Mouse (Mus musculus) limb, embryonic 12.5 days (tissue): ENCODE measurements around the gene Usp47. TPM values are rescaled to one million over a fixed set of nuclear protein-coding genes. Genes with fewer than 3 reads are reported as not detected.

Experiments used
- ATAC-seq: fragments of 200-750 bp; cut with Nextera tagmentation; 2 replicates; pipeline ENCODE4 v1.8.0; 2017; ENCODE audit warnings: low read depth, moderate TSS enrichment; ENCODE audit not compliant: insufficient number of reproducible peaks, insufficient read depth, low FRiP score, low TSS enrichment
- H3K27ac ChIP-seq: fragments of 300-500 bp; sonication (generic); 2 replicates; pipeline ENCODE4 v1.5.1; 2016; ENCODE audit warnings: mild to moderate bottlenecking, moderate library complexity
- H3K27me3 ChIP-seq: fragments of 300-500 bp; sonication (generic); 2 replicates; pipeline ENCODE4 v1.6.1; 2016; ENCODE audit warnings: mild to moderate bottlenecking, moderate library complexity
- H3K36me3 ChIP-seq: fragments of 300-500 bp; sonication (generic); 2 replicates; pipeline ENCODE4 v1.6.1; 2016; ENCODE audit warnings: mild to moderate bottlenecking, moderate library complexity
- H3K4me1 ChIP-seq: fragments of 300-500 bp; sonication (generic); replicated peaks from 2 replicates; pipeline ENCODE4 v1.6.1; 2016
- H3K4me2 ChIP-seq: fragments of 300-500 bp; sonication (generic); 2 replicates; pipeline ENCODE4 v1.6.1; 2016; ENCODE audit warnings: mild to moderate bottlenecking, moderate library complexity
- H3K4me3 ChIP-seq: fragments of 300-500 bp; sonication (generic); replicated peaks from 2 replicates; pipeline ENCODE4 v1.5.1; 2016; ENCODE audit warnings: mild to moderate bottlenecking
- H3K9ac ChIP-seq: fragments of 300-500 bp; sonication (generic); replicated peaks from 2 replicates; pipeline ENCODE4 v1.6.1; 2016; ENCODE audit warnings: mild to moderate bottlenecking, moderate library complexity
- H3K9me3 ChIP-seq: fragments of 300-500 bp; sonication (generic); 2 replicates; pipeline ENCODE4 v1.6.1; 2016; ENCODE audit warnings: mild to moderate bottlenecking, moderate library complexity
- WGBS: fragments of 180-500 bp; shearing (Covaris S2); methylation state at CpG from one replicate; pipeline ENCODE4 v1.1.7; 2016; 5-methylcytosine and 5-hydroxymethylcytosine counted together
- polyA plus RNA-seq: library from polyadenylated mRNA; unstranded; fragments of >200 nt; fragmentation: Nextera tagmentation; extraction: Ambion mirVana; gene quantifications from 2 replicates; pipeline ENCODE4 v1.2.1, GENCODE M21; 2016

The Usp47 gene
- polyA plus RNA-seq, 1 experiment from 2014 or later, result 102 TPM

DNA sequence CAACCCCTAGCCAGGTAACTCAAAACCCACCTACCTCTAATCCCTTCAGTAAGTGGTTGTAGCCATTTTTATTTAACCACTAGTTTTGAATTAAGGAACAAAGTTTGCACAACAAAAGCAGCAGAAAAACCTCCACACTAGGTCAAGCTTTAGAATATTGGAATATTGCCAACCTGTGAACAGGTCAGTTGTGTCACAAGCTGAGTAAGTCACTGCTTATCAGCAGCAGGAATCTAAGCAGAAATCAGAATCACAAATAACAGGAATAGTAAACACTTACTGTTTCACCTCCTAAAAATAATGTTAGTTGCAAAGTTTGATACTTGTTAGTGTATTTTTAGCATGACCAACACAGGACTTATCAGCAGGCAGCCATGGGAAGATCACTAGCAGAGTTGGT lies 17.0 kb downstream of the Usp47 start:
- Histone ChIP-seq H3K27me3 (no peaks in the 10 kb centered on the region), H3K36me3 (no peaks in the 10 kb centered on the region), H3K27ac (no peak overlapping the region), H3K9me3 (no peaks in the 10 kb centered on the region), H3K9ac (no peak overlapping the region), H3K4me1 (no peaks in the 10 kb centered on the region; the same call in 1 of the 2 replicates), H3K4me3 (no peak overlapping the region), H3K4me2 (no peak overlapping the region)
- ATAC-seq, result no peak

DNA sequence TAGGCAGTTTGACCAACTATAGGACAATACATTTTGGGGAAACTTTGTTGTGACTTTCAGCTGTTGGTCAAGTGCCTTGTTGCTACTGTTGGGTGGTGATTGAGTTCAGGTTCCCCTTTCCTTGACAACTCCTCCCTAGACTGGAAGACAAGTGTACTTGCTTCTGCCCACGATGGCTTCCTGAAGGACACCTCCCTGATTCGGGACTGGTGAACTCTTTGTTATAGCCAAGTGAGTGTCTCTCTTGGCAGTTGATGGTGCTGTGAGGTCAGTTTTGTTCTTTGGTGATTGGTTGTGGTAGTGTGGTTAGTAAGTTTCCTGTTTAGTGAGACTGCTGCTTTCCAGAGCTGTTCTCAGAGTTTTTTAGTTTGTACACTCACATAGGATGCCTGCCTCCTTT lies 19.5 kb downstream of the Usp47 start:
- Histone ChIP-seq H3K9me3 (no peaks in the 10 kb centered on the region), H3K4me3 (no peak overlapping the region), H3K27ac (no peak overlapping the region), H3K9ac (no peak overlapping the region), H3K4me1 (no peaks in the 10 kb centered on the region; the same call in 1 of the 2 replicates), H3K36me3 (no peaks in the 10 kb centered on the region), H3K4me2 (no peak overlapping the region), H3K27me3 (no peaks in the 10 kb centered on the region)
- no peak for ATAC-seq
- WGBS, result 78% methylated on average over 2 of the region's 2 CpGs

DNA sequence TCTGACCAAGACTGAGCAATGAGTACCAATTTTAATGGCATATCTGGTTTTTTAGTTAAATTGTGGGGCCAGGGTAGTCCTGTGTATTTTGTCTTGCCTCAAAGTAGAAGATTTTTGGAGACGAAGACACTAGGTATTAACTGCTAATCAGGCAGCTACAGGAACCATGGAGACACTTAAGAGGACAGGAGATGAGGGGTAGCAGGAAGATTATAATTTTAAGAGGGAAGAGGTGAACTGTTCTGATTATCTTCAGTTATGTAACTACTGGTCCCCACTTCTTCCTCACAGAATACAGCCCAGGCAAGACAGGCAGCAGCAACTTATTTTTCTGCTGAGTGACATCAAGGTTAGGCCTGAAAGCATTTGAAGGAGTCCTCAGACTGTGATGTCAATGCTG lies 21.9 kb downstream of the Usp47 start:
- no peak overlapping the region for H3K4me2 ChIP-seq
- no peaks in the 10 kb centered on the region for H3K9me3 ChIP-seq
- no peak overlapping the region for H3K27ac ChIP-seq
- ATAC-seq, result no peak
- no peak overlapping the region for H3K9ac ChIP-seq
- H3K4me3 ChIP-seq, result no peak overlapping the region
- H3K4me1 ChIP-seq, result no peaks in the 10 kb centered on the region; the same call in none of the 2 replicates
- 0 out of 2 replicates have a peak, but pooled peaks cover 3% of the 10 kb centered on the region for H3K36me3 ChIP-seq
- WGBS, result 72% methylated on average over 1 of the region's 1 CpGs
- H3K27me3 ChIP-seq, result no peaks in the 10 kb centered on the region

DNA sequence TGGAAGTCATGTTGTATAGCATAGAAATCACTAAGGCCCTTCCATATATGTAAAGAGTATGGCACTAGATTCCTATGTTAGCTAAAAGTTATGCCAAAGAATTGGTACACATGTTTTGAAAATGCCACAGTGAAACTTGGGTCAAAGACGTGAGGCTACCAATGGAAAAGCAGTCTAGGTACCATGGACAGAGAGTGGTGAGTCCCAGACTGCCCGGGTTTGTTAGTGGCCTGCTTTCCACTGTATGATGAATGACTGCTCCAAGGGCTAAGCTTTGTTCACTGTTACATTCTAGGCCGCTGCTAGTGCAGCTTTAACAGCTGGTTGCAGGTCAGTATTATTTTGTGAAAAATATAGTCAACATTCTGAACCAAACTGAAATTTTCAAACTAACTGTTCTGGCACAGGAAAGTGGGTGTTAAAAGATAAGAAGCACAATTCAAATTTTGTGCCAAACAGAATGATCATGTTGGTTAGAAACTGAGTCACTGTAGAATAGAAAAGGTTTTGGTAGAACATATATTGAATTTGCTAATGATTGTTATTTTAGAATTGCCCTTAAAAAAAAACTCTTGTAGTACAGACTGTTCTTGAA lies 22.6 kb downstream of the Usp47 start:
- no peaks in the 10 kb centered on the region; the same call in none of the 2 replicates for H3K4me1 ChIP-seq
- no peak overlapping the region for H3K27ac ChIP-seq
- H3K4me2 ChIP-seq, result no peak overlapping the region
- ATAC-seq, result no peak
- 64% methylated on average over 3 of the region's 3 CpGs for WGBS
- H3K4me3 ChIP-seq, result no peak overlapping the region
- no peaks in the 10 kb centered on the region for H3K27me3 ChIP-seq
- H3K36me3 ChIP-seq, result 0 out of 2 replicates have a peak, but pooled peaks cover 3% of the 10 kb centered on the region
- no peak overlapping the region for H3K9ac ChIP-seq
- H3K9me3 ChIP-seq, result no peaks in the 10 kb centered on the region

DNA sequence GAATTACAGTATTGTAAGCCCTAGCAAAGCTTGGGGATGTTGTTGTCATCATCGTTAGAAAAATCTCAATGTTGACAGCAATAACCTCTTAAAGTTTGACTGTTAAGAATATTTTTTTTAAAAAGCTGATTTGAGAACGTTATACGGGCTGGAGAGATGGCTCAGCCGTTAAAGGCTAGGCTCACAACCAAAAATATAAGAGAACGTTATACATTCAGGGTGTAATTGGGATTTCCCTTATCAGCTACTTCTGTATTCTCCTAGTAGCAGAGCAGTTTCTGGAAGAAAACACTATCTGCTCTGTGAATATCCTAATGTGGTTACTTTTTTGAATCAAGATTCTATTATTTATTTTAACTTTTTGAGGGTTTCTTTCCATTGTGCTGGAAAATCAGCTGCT lies 25.3 kb downstream of the Usp47 start:
- H3K4me3 ChIP-seq, result no peak overlapping the region
- H3K27ac ChIP-seq, result no peak overlapping the region
- H3K4me2 ChIP-seq, result no peak overlapping the region
- H3K36me3 ChIP-seq, result 0 out of 2 replicates have a peak, but pooled peaks cover 3% of the 10 kb centered on the region
- no peak overlapping the region for H3K9ac ChIP-seq
- ATAC-seq, result no peak
- H3K4me1 ChIP-seq, result no peaks in the 10 kb centered on the region; the same call in none of the 2 replicates
- 87% methylated on average over 5 of the region's 5 CpGs for WGBS
- no peaks in the 10 kb centered on the region for H3K27me3 ChIP-seq
- H3K9me3 ChIP-seq, result no peaks in the 10 kb centered on the region

DNA sequence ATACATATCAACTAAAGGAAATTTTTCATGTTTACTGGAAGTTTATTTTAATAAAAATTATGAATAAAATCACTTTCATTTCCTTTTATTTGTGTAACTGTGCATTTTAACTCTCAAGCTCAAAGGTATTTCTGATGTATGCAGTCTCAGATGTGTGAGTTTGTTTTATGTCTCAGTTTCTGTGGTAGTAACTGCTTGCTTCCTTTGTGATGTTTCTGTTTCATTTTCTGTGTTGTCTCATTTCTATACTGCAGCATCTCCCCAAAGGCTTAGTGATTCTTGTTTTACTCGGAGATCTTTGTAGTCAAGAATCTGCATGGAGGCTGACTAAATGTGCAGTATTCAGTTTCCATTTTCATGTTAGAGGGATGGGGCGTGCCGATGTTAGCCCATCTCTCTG lies 30.4 kb downstream of the Usp47 start:
- no peak for ATAC-seq
- WGBS, result 90% methylated on average over 3 of the region's 3 CpGs
- Histone ChIP-seq H3K4me2 (no peak overlapping the region), H3K9me3 (no peaks in the 10 kb centered on the region), H3K9ac (no peak overlapping the region), H3K27ac (no peak overlapping the region), H3K4me3 (no peak overlapping the region), H3K27me3 (no peaks in the 10 kb centered on the region), H3K36me3 (peaks cover 32% of the 10 kb centered on the region), H3K4me1 (no peaks in the 10 kb centered on the region; the same call in 1 of the 2 replicates)

DNA sequence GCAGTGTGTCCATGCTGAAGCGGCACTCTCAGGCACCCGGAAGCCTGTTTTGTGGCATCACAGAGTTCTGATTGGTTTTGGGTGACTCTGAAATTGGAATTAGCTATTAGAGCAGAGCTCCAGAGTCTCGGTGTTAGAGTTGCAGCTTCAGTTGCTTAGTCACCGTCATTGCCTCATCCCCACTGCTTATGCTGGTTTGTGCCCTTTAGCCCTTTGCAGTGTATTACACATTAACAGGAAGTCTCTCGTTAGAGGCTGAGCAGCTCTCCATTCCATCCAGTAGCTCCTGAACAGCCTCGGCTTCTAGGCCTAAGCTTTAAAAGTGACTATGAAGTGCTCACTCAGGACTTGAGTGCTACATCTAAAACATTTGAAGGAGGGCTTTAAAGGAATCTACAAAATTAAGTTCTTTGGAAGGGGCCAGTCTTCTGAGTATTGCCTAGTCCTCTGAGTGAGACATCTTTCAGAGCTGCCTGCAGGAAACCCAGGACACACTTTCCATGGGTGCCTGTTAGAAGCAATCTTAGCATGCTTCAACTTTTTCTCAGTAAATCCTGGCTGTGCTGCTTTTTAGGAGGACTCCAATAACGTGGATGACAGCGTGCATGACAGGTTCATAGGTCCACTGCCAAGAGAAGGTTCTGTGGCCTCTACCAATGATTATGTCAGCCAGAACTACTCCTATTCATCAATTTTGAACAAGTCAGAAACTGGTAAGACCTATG lies 32.8 kb downstream of the Usp47 start:
- Histone ChIP-seq H3K4me2 (no peak overlapping the region), H3K4me3 (no peak overlapping the region), H3K9ac (no peak overlapping the region), H3K4me1 (no peaks in the 10 kb centered on the region), H3K9me3 (no peaks in the 10 kb centered on the region), H3K27ac (no peak overlapping the region), H3K36me3 (peaks cover 38% of the 10 kb centered on the region), H3K27me3 (no peaks in the 10 kb centered on the region)
- WGBS, result 67% methylated on average over 8 of the region's 8 CpGs
- ATAC-seq, result no peak

DNA sequence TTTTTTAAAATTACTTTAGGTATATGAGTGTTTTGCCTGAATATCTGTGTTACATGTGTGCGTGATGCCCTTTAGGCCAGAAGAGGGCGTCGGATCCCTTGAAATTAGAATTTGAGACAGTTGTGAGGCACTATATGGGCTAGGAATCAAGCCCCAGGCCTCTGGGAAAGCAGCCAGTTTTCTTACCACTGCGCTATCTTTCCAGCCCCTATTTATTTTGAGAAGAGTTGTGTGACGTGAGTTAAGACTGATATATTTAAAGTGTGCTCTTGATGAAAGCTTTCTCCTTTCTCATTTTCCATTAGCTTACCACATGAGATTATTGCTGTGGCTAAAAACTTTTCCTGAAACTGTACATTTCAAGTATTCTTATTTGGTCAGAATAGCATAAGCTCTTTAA lies 51.6 kb downstream of the Usp47 start:
- Histone ChIP-seq H3K4me2 (no peak overlapping the region), H3K9me3 (no peaks in the 10 kb centered on the region), H3K27ac (no peak overlapping the region), H3K36me3 (peaks cover 53% of the 10 kb centered on the region), H3K27me3 (no peaks in the 10 kb centered on the region), H3K9ac (no peak overlapping the region), H3K4me1 (no peaks in the 10 kb centered on the region), H3K4me3 (no peak overlapping the region)
- WGBS, result 92% methylated on average over 5 of the region's 5 CpGs
- no peak for ATAC-seq

DNA sequence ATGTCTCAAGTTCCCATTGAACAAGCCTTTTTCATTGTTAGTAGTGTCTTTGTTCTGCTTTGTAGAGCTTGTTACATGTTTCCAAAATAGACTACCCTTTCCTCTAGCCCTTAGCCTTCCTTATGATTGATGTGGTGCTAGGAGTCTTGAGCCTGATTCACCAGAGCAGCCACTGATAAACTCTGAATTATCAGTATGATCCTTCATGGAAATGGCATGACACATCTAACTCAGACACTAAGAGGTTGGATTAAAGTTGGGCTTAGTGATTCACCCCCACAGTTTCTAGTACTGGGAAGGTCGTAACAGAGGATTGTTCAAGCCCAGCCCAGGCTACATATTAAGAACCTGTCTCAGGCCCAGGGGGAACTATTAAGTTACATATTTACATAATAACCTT lies 59.3 kb downstream of the Usp47 start:
- 84% methylated on average over 1 of the region's 1 CpGs for WGBS

DNA sequence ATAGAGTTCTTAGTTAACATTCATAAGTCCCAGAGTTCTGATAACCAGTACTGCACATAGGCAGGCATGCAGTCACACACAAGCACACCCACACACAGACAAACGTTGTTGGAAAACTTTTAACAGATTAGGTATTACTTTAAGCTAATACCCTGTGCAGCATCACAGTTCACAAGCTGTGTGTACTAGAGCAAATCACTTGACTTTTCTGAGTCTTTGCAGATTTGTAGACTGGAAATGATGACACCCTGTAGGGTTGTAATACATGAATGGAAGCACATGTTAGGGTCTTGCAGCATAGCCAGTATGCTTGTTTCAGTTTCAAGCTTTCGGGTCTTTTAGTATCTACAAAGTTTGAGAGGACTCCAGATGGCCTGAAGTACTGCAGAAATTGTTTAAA lies 60.9 kb downstream of the Usp47 start:
- peaks cover 73% of the 10 kb centered on the region for H3K36me3 ChIP-seq
- WGBS, result 84% methylated on average over 2 of the region's 2 CpGs

More for the DNA sequence above, 59.3 kb downstream of the Usp47 start:
- Histone ChIP-seq H3K4me1 (no peaks in the 10 kb centered on the region), H3K4me3 (no peak overlapping the region), H3K27ac (no peak overlapping the region), H3K4me2 (no peak overlapping the region), H3K36me3 (peaks cover 77% of the 10 kb centered on the region), H3K9ac (no peak overlapping the region), H3K9me3 (no peaks in the 10 kb centered on the region), H3K27me3 (no peaks in the 10 kb centered on the region)
- ATAC-seq, result no peak

DNA sequence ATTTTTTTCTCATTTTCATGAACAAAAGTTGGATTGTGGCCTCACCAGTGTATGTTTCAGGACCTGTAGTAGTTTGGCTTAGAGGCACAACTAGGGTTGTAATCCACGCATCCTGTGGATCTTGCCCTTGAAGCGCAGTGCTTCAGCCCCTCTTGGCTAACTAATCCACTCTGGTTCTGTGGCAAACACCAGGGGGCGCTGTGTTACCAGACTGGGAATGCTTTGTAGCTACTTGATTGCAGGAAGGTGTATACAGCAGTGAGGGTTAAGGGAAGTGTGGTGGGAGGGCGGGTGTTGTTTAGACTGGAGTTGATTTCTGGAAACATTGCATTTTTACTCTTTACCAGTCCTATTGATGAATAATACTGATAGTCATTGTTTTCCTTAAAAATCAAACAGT lies 61.8 kb downstream of the Usp47 start:
- Histone ChIP-seq H3K9ac (no peak overlapping the region), H3K27ac (no peak overlapping the region), H3K36me3 (peaks cover 75% of the 10 kb centered on the region), H3K4me1 (no peaks in the 10 kb centered on the region), H3K9me3 (no peaks in the 10 kb centered on the region), H3K4me3 (no peak overlapping the region), H3K27me3 (no peaks in the 10 kb centered on the region), H3K4me2 (no peak overlapping the region)
- ATAC-seq, result no peak
- WGBS, result 31% methylated on average over 4 of the region's 4 CpGs

More for the DNA sequence above, 60.9 kb downstream of the Usp47 start:
- no peaks in the 10 kb centered on the region for H3K27me3 ChIP-seq
- H3K9me3 ChIP-seq, result no peaks in the 10 kb centered on the region
- H3K27ac ChIP-seq, result no peak overlapping the region
- no peak overlapping the region for H3K9ac ChIP-seq
- H3K4me2 ChIP-seq, result no peak overlapping the region
- H3K4me1 ChIP-seq, result no peaks in the 10 kb centered on the region
- ATAC-seq, result no peak
- no peak overlapping the region for H3K4me3 ChIP-seq

DNA sequence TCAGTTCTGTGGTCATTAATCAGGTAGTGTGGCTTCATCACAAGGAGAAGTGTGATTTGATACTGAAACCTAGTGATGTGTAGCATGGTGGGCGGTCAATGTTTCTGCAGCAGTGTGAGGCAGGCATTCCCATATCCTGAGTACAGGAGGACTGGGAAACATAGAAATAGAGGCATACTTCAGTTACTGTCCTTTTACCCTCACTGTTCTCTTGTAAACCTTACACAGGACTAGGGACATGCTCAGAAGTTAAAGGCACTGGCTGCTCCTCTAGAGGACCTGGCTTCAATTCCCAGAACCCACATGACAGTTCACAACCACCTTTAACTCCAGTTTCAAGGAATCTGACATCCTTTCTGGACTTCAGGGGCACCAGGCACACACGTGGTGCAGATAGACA lies 62.9 kb downstream of the Usp47 start:
- Histone ChIP-seq H3K9me3 (no peaks in the 10 kb centered on the region), H3K36me3 (peaks cover 75% of the 10 kb centered on the region), H3K4me3 (no peak overlapping the region), H3K4me2 (no peak overlapping the region), H3K27ac (no peak overlapping the region), H3K9ac (no peak overlapping the region), H3K27me3 (no peaks in the 10 kb centered on the region), H3K4me1 (no peaks in the 10 kb centered on the region)
- WGBS, result 94% methylated on average over 2 of the region's 2 CpGs
- ATAC-seq, result no peak
